Mouse (Mus musculus) kidney, adult 2 months (tissue): ENCODE measurements around the gene Hif3a.

Source experiments
- CTCF ChIP-seq: fragments of 200-500 bp; conservative IDR thresholded peaks from 2 replicates; pipeline ENCODE4 v1.5.1; 2011; ENCODE audit warnings: low read depth, mild to moderate bottlenecking, control low read depth, low read length, moderate library complexity, mixed read lengths; ENCODE audit not compliant: insufficient read depth, insufficient read length
- POLR2A ChIP-seq: fragments of 200-500 bp; IDR thresholded peaks from one replicate; pipeline ENCODE4 v1.6.1; 2011; ENCODE audit warnings: low read depth, low read length, control low read depth

DNA sequence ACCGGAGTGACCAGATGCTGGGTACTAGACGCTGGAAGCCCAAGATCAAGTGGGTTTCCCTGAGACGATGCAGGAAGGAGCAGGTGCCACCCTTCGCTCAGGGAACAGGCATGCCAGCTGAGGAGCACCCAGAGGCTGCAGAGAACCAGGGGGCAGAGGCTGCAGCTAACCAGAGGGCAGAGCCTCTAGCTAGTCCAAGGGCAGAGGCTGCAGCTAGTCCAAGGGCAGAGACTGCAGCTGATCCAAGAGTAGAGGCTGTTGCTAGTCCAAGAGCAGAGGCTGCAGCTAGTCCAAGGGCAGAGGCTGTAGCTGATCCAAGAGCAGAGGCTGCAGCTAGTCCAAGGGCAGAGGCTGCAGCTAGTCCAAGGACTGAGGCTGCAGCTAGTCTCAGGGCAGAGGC, 66.9 kb downstream of the Hif3a start:
- TF ChIP-seq POLR2A (no peak), CTCF (no peak)
